Mouse (Mus musculus): ENCODE results near the gene Pgap2. TPM values are rescaled to one million over a fixed set of nuclear protein-coding genes. Genes with fewer than 3 reads are reported as not detected.
A peak's percentile ranks its signal among the peaks of the same experiment; 100 is the strongest.

Pgap2 gene
- polyA plus RNA-seq (2015; fragmentation: Nextera tagmentation; extraction: Ambion mirVana) = 94.2 and 94.5 TPM in 2 replicates

GRCm38 (mm10) chr7:102209756-102210721 lies at the start of gene Pgap2, which contains the start of gene Nup98:
Gene Pgap2, plus strand, starts transcription at chr7:102210208.
Gene Nup98, minus strand, starts transcription at chr7:102210176.
- H3K4me3 ChIP-seq (replicated peaks) = peak within 1 kb of the TSS; percentile 91
- H3K4me1 ChIP-seq = peaks cover 7% of the 10 kb centered on the region; the same call in 1 of the 2 replicates
- no peaks in the 10 kb centered on the region for H3K27me3 ChIP-seq
- no peaks in the 10 kb centered on the region for H3K9me3 ChIP-seq (replicated peaks)
- peak within 1 kb of the TSS; percentile 65 for H3K4me2 ChIP-seq (replicated peaks)
- peak within 1 kb of the TSS; percentile 94 for H3K27ac ChIP-seq (replicated peaks)
- ATAC-seq (ENCODE audit: insufficient number of reproducible peaks, low FRiP score, low TSS enrichment, low read depth) = peak; percentile 99
- whole genome bisulfite sequencing = under 1% methylated on average over 85 of the region's 87 CpGs
- H3K9ac ChIP-seq = peak within 1 kb of the TSS; percentile 86
- no peaks in the 10 kb centered on the region for H3K36me3 ChIP-seq

DNA sequence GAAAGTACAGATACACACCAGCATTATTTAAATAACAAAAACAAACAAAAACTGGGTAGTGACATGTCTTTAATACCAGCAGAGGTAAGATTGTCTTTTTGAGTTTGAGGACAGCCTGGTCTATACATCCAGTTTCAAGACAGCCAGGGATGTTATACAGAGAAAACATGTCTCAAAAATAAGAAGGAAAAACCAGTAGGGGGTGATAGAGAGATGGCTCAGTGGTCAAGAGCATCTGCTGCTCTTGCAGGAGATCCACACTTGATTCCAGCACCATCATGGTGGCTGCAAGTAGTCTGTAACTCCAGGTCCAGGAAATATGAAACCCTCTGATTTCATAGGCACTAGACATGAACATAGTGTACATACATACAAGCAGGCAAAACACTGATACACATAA lies 39.7 kb upstream of the Pgap2 start:
- H3K27ac ChIP-seq (replicated peaks) = no peak overlapping the region
- H3K4me1 ChIP-seq = no peaks in the 10 kb centered on the region
- no peak overlapping the region for H3K4me2 ChIP-seq (replicated peaks)
- no peak overlapping the region for H3K4me3 ChIP-seq (replicated peaks)
- no peaks in the 10 kb centered on the region for H3K9me3 ChIP-seq (replicated peaks)
- no peak for ATAC-seq (ENCODE audit: insufficient number of reproducible peaks, low FRiP score, low TSS enrichment, low read depth)
- no peak overlapping the region for H3K9ac ChIP-seq
- H3K36me3 ChIP-seq = peaks cover 26% of the 10 kb centered on the region
- H3K27me3 ChIP-seq = no peaks in the 10 kb centered on the region

DNA sequence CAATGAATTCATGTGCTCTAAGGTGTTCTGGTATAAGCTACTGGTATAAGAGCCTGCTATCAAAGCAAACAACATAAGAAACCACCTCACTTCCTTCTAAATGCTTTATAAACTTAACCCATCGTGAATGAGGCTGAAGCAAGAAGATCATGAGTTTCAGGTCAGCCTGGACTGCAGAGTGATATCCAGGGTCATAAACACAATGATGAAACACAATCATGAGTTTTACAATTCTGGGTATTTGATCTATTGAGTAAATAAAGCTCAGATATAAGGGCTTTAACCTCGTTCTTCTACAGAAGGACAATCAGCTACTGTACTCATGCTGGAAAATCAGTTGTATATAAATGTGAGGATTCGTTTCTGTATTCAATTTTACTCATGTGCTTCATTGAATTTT lies 26.2 kb upstream of the Pgap2 start:
- Histone ChIP-seq H3K27ac (replicated peaks) (no peak overlapping the region), H3K4me1 (no peaks in the 10 kb centered on the region), H3K9me3 (replicated peaks) (no peaks in the 10 kb centered on the region), H3K27me3 (no peaks in the 10 kb centered on the region), H3K36me3 (peaks cover 66% of the 10 kb centered on the region), H3K4me3 (replicated peaks) (no peak overlapping the region), H3K4me2 (replicated peaks) (no peak overlapping the region), H3K9ac (no peak overlapping the region)
- WGBS = 86% methylated on average over 3 of the region's 3 CpGs
- ATAC-seq (ENCODE audit: insufficient number of reproducible peaks, low FRiP score, low TSS enrichment, low read depth) = no peak

GRCm38 (mm10) chr7:102192356-102192755 lies 17.7 kb upstream of the Pgap2 start:
- Histone ChIP-seq H3K36me3 (peaks cover 55% of the 10 kb centered on the region), H3K9me3 (replicated peaks) (no peaks in the 10 kb centered on the region), H3K4me3 (replicated peaks) (no peak overlapping the region), H3K4me1 (no peaks in the 10 kb centered on the region), H3K27me3 (no peaks in the 10 kb centered on the region), H3K9ac (no peak overlapping the region), H3K27ac (replicated peaks) (no peak overlapping the region), H3K4me2 (replicated peaks) (no peak overlapping the region)
- ATAC-seq (ENCODE audit: insufficient number of reproducible peaks, low FRiP score, low TSS enrichment, low read depth) = no peak
- 95% methylated on average over 1 of the region's 1 CpGs for WGBS

DNA sequence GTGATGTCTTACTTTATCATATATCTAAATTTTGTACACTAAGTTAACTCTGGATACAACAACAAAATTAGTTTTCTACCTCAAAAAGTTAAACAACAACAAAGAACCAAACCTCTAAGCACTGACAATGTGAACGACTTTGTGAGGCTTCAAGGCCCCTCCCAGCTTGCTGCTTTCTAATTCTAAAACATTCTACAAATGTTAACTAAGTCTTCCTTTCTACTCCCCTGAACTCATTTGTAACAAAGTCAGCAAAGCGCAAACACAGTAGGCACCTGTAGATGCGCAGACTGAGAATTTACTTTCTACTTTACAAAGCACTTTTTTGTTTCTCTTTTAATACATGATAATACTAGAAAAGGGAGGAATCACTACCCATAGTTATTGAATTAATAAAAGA lies 9.4 kb upstream of the Pgap2 start:
- Histone ChIP-seq H3K9me3 (replicated peaks) (no peaks in the 10 kb centered on the region), H3K27me3 (no peaks in the 10 kb centered on the region), H3K4me1 (0 out of 2 replicates have a peak, but pooled peaks cover 6% of the 10 kb centered on the region), H3K4me3 (replicated peaks) (no peak overlapping the region), H3K9ac (no peak overlapping the region), H3K36me3 (no peaks in the 10 kb centered on the region), H3K27ac (replicated peaks) (no peak overlapping the region), H3K4me2 (replicated peaks) (no peak overlapping the region)
- 81% methylated on average over 3 of the region's 3 CpGs for WGBS
- no peak for ATAC-seq (ENCODE audit: insufficient number of reproducible peaks, low FRiP score, low TSS enrichment, low read depth)

DNA sequence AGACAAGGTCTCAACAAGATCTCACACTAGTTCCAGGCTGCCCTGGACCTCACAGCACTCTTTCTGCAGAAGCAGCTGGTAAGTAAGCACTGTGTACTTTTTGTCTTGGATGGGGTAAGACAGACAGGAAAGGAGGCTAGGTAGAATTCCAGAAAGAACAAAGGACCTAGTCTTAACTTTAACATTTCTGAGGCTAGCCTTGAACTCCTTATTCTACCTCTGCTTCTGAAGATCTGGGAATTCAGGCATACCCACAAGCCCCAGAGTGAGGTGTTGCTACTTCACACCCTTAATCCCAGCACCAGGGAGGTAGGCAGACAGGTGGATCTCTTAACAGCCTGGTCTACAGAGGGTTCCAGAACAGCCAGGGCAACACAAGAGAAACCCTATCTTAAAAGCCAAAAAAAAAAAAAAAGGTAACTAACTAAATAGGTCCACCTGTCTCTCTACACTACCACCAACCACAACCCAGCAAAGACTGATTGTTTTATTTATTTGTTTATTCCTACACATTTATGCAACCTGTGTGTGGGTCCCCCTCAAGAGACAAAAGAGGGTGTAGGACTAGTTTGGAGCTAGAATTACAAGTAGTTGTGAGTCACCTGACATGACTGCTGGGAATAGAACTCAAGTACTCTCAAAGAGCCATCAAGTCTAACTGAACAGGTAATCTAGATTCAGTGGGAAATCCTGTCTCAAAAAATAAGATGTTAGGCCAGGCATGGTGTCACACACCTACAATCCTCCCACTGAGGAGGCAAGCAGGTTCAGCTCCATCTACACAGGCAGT lies 8.8 kb upstream of the Pgap2 start:
- H3K9me3 ChIP-seq (replicated peaks) = no peaks in the 10 kb centered on the region
- H3K36me3 ChIP-seq = no peaks in the 10 kb centered on the region
- no peaks in the 10 kb centered on the region for H3K27me3 ChIP-seq
- H3K4me3 ChIP-seq (replicated peaks) = no peak overlapping the region
- ATAC-seq (ENCODE audit: insufficient number of reproducible peaks, low FRiP score, low TSS enrichment, low read depth) = no peak
- no peak overlapping the region for H3K9ac ChIP-seq
- H3K4me1 ChIP-seq = 0 out of 2 replicates have a peak, but pooled peaks cover 6% of the 10 kb centered on the region
- H3K4me2 ChIP-seq (replicated peaks) = no peak overlapping the region
- no peak overlapping the region for H3K27ac ChIP-seq (replicated peaks)

GRCm38 (mm10) chr7:102204296-102204857 lies 5.6 kb upstream of the Pgap2 start:
- H3K27ac ChIP-seq (replicated peaks) = no peak overlapping the region
- no peak overlapping the region for H3K4me2 ChIP-seq (replicated peaks)
- no peak for ATAC-seq (ENCODE audit: insufficient number of reproducible peaks, low FRiP score, low TSS enrichment, low read depth)
- no peaks in the 10 kb centered on the region for H3K36me3 ChIP-seq
- 84% methylated on average over 3 of the region's 3 CpGs for WGBS
- H3K9me3 ChIP-seq (replicated peaks) = no peaks in the 10 kb centered on the region
- H3K27me3 ChIP-seq = no peaks in the 10 kb centered on the region
- H3K9ac ChIP-seq = no peak overlapping the region
- peaks cover 13% of the 10 kb centered on the region; the same call in 1 of the 2 replicates for H3K4me1 ChIP-seq
- H3K4me3 ChIP-seq (replicated peaks) = no peak overlapping the region

GRCm38 (mm10) chr7:102205646-102206045 lies 4.4 kb upstream of the Pgap2 start:
- H3K9me3 ChIP-seq (replicated peaks) = no peaks in the 10 kb centered on the region
- H3K27me3 ChIP-seq = no peaks in the 10 kb centered on the region
- H3K4me1 ChIP-seq = peaks cover 13% of the 10 kb centered on the region; the same call in 1 of the 2 replicates
- 80% methylated on average over 1 of the region's 1 CpGs for WGBS
- no peak for ATAC-seq (ENCODE audit: insufficient number of reproducible peaks, low FRiP score, low TSS enrichment, low read depth)
- H3K9ac ChIP-seq = no peak overlapping the region
- no peaks in the 10 kb centered on the region for H3K36me3 ChIP-seq
- no peak overlapping the region for H3K27ac ChIP-seq (replicated peaks)
- no peak overlapping the region for H3K4me3 ChIP-seq (replicated peaks)
- no peak overlapping the region for H3K4me2 ChIP-seq (replicated peaks)

GRCm38 (mm10) chr7:102208806-102209363 lies 1.1 kb upstream of the Pgap2 start:
- no peaks in the 10 kb centered on the region for H3K36me3 ChIP-seq
- peak overlapping the region; percentile 91 for H3K4me3 ChIP-seq (replicated peaks)
- no peak for ATAC-seq (ENCODE audit: insufficient number of reproducible peaks, low FRiP score, low TSS enrichment, low read depth)
- 47% methylated on average over 4 of the region's 4 CpGs for WGBS
- H3K9me3 ChIP-seq (replicated peaks) = no peaks in the 10 kb centered on the region
- H3K27ac ChIP-seq (replicated peaks) = peak overlapping the region; percentile 94; the same call in 1 of the 2 replicates
- peaks cover 12% of the 10 kb centered on the region; the same call in 1 of the 2 replicates for H3K4me1 ChIP-seq
- peak overlapping the region; percentile 65 for H3K4me2 ChIP-seq (replicated peaks)
- H3K27me3 ChIP-seq = no peaks in the 10 kb centered on the region
- H3K9ac ChIP-seq = peak overlapping the region; percentile 86

- Histone ChIP-seq H3K9me3 (replicated peaks) (no peaks in the 10 kb centered on the region), H3K4me3 (replicated peaks) (peak overlapping the region; percentile 91), H3K27ac (replicated peaks) (peak overlapping the region; percentile 94), H3K27me3 (no peaks in the 10 kb centered on the region), H3K36me3 (no peaks in the 10 kb centered on the region), H3K9ac (peak overlapping the region; percentile 31; the same call in 1 of the 2 replicates), H3K4me2 (replicated peaks) (peak overlapping the region; percentile 55), H3K4me1 (peaks cover 7% of the 10 kb centered on the region; the same call in 1 of the 2 replicates)
- no peak for ATAC-seq (ENCODE audit: insufficient number of reproducible peaks, low FRiP score, low TSS enrichment, low read depth)
- 57% methylated on average over 3 of the region's 3 CpGs for WGBS
These were observed 1.1 kb downstream of the Pgap2 start for GRCm38 (mm10) chr7:102211071-102211470.
